In genomic region chr11:63020633-63021032, GRCm38 (mm10) we compare ENCODE assay signal across 13 mouse cellular contexts. TPM values are rescaled to one million over a fixed set of nuclear protein-coding genes. Genes with fewer than 3 reads are reported as not detected.
DNase-seq lines count a peak whose midpoint lies in the region; ATAC-seq and TF ChIP-seq lines count a peak whose summit lies in the region.
"Had no signal": no experiment of that assay in that cellular context is flagged by ENCODE, and none has a peak within 500 bp of the region (broad histone marks: within the 10 kb centered on the region; RNA-seq: fewer than 3 reads in every experiment).

No protein-coding gene starts in this region.

- no peaks in the 10 kb centered on the region for H3K9me3 ChIP-seq in kidney, embryonic 15.5 days (replicated peaks)
- no peaks in the 10 kb centered on the region for H3K9me3 ChIP-seq in intestine, embryonic 16.5 days (ENCODE audit: control insufficient read depth, low read length)
- H3K9me3 ChIP-seq: hindbrain, embryonic 15.5 days; liver, embryonic 15.5 days; neural tube, embryonic 12.5 days had no signal

- H3K9ac ChIP-seq in kidney, embryonic 15.5 days: no peak overlapping the region
- no peak overlapping the region for H3K9ac ChIP-seq in intestine, embryonic 16.5 days (ENCODE audit: low read depth, low read length)
- H3K9ac ChIP-seq: hindbrain, embryonic 15.5 days; liver, embryonic 15.5 days; neural tube, embryonic 12.5 days had no signal

- H3K4me2 ChIP-seq in kidney, embryonic 15.5 days: no peak overlapping the region
- H3K4me2 ChIP-seq in intestine, embryonic 16.5 days (ENCODE audit: low read depth, low read length): no peak overlapping the region
- H3K4me2 ChIP-seq: hindbrain, embryonic 15.5 days; liver, embryonic 15.5 days; neural tube, embryonic 12.5 days had no signal

- H3K36me3 ChIP-seq in kidney, embryonic 15.5 days: no peaks in the 10 kb centered on the region
- no peaks in the 10 kb centered on the region for H3K36me3 ChIP-seq in intestine, embryonic 16.5 days (ENCODE audit: control insufficient read depth, insufficient read depth, low read length)
- H3K36me3 ChIP-seq: hindbrain, embryonic 15.5 days; liver, embryonic 15.5 days; neural tube, embryonic 12.5 days had no signal

- peaks cover 28% of the 10 kb centered on the region for H3K4me1 ChIP-seq in kidney, embryonic 15.5 days
- peaks cover 43% of the 10 kb centered on the region for H3K4me1 ChIP-seq in bone marrow macrophage, adult 2 months (ENCODE audit: control insufficient read depth, insufficient read depth, low read length)
- peaks cover 19% of the 10 kb centered on the region for H3K4me1 ChIP-seq in intestine, embryonic 16.5 days (ENCODE audit: control insufficient read depth, insufficient read depth, low read length)
- H3K4me1 ChIP-seq: liver, embryonic 15.5 days had no signal

- peak overlapping the region; percentile 29; the same call in 1 of the 2 replicates for H3K27ac ChIP-seq in kidney, embryonic 15.5 days
- H3K27ac ChIP-seq in bone marrow macrophage, adult 2 months (ENCODE audit: insufficient read depth, low read depth, low read length): peak overlapping the region; percentile 85
- no peak overlapping the region for H3K27ac ChIP-seq in intestine, embryonic 16.5 days (ENCODE audit: low read length)
- H3K27ac ChIP-seq: hindbrain, embryonic 15.5 days; liver, embryonic 15.5 days; neural tube, embryonic 12.5 days had no signal

- no peak for TF ChIP-seq CTCF in bone marrow macrophage, adult 2 months (IDR thresholded peaks at IDR 0.05; ENCODE audit: low read depth, low read length)

- TF ChIP-seq POLR2A in bone marrow macrophage, adult 2 months (IDR thresholded peaks at IDR 0.05; ENCODE audit: borderline replicate concordance, low read depth, low read length): no peak

- no peak overlapping the region for H3K4me3 ChIP-seq in kidney, embryonic 15.5 days (replicated peaks)
- no peak overlapping the region for H3K4me3 ChIP-seq in bone marrow macrophage, adult 2 months (ENCODE audit: insufficient read depth, low read length)
- H3K4me3 ChIP-seq in intestine, embryonic 16.5 days (ENCODE audit: low read length): no peak overlapping the region
- H3K4me3 ChIP-seq: hindbrain, embryonic 15.5 days; liver, embryonic 15.5 days; neural tube, embryonic 12.5 days had no signal

- DNase-seq in kidney, adult 11 months: no peak
- no peak for DNase-seq in right cerebral cortex, postnatal 14 days
- no peak for DNase-seq in MN1 (ENCODE audit: low spot score)
- DNase-seq: cerebellum, adult 9-10 months had no signal

- H3K27me3 ChIP-seq in kidney, embryonic 15.5 days: no peaks in the 10 kb centered on the region
- H3K27me3 ChIP-seq in intestine, embryonic 16.5 days (replicated peaks; ENCODE audit: control insufficient read depth, insufficient read depth, low read length): no peaks in the 10 kb centered on the region
- H3K27me3 ChIP-seq: hindbrain, embryonic 15.5 days; liver, embryonic 15.5 days; neural tube, embryonic 12.5 days had no signal

- ATAC-seq in kidney, embryonic 15.5 days (replicated peaks; ENCODE audit: low FRiP score): no peak; the same call in 1 of the 2 replicates
- peak; percentile 26; the same call in 1 of the 2 replicates for ATAC-seq in intestine, embryonic 16.5 days
- peak; percentile 81 for ATAC-seq in monocyte, adult 5-6 weeks (replicated peaks; ENCODE audit: insufficient number of reproducible peaks, low FRiP score, low TSS enrichment, poor library complexity, severe bottlenecking)
- no peak for ATAC-seq in CD4-positive, CD25-positive, alpha-beta regulatory T cell, adult 4 months
- ATAC-seq: forebrain, embryonic 16.5 days had no signal

RNA-seq across cellular contexts. Expression of gene Tekt3, which starts 40.8 kb away (rescaled TPM):
- polyA plus RNA-seq in kidney, embryonic 15.5 days (2015; fragmentation: Nextera tagmentation; extraction: Ambion mirVana): not detected in 2 replicates
- polyA plus RNA-seq in bone marrow macrophage, adult 2 months (2012; ENCODE audit: insufficient read depth, insufficient read length, missing spikeins): not detected in 2 replicates
- polyA plus RNA-seq in intestine, embryonic 16.5 days (2015; fragmentation: Nextera tagmentation; extraction: Ambion mirVana): not detected in 2 replicates
- total RNA-seq in monocyte, adult 5-6 weeks (2017): not detected in 3 replicates
- not detected for polyA plus RNA-seq in CD4-positive, CD25-positive, alpha-beta regulatory T cell, adult 4 months (2017; shearing (Covaris generic))
- polyA plus RNA-seq: forebrain, embryonic 16.5 days; hindbrain, embryonic 15.5 days; liver, embryonic 15.5 days; neural tube, embryonic 12.5 days had no signal

Comparison
In these comparisons a context has a peak if more than half of its experiments do, and no peak if none do; other contexts are left out.
1. ATAC-seq: peak in intestine, embryonic 16.5 days (single experiment) and monocyte, adult 5-6 weeks (single experiment); none in kidney, embryonic 15.5 days (single experiment) and CD4-positive, CD25-positive, alpha-beta regulatory T cell, adult 4 months (single experiment).